Mouse (Mus musculus) lung, postnatal 36 days (tissue): ENCODE results near the gene Satb2.
"Not testable (repeated sequence)": the region's sequence is repeated elsewhere in the genome, so short reads cannot be mapped to it uniquely, and the experiment has no call there.

Experiments
- DNase-seq: peaks from one replicate; pipeline ENCODE4 v3.0.0; 2022; ENCODE audit warnings: mixed read lengths

Satb2 gene

DNA sequence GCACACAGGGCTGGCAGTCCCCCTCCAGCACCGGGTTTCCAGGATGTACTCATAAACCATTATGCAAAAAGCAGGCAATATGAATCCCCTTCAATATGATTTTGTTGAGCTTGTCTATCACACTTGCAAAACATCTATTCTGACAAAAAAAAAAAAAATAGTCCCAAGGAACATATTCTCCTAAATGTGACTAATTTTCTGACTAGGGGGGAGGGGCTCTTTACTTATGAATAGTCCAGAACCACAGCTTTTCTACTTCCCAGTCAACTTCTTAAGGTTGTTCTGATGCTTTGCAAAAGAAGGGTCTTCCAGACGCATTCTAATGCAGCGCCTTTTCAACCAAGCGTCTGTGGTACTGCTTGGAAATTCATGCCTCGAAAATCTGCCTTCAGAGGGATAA, 155.7 kb downstream of the Satb2 start:
- DNase-seq: no peak

DNA sequence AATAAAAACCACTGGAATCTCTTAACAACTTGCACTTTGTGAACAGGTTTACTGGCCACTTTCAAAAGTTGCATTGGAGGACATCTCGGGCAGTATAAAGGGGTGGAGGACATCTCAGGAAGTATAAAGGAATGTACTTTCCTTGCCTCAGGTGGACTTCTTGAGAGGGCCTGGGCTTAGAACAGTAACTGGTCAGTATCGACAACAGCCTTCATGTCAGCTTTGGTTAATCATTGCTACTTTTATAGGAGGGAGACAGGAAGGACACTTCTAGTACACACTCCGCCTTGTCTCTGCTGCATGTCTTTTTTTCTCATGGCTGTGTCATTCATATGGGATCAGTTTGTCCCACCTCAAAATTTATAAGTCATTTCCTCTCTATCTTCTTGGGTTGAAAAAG, 156.4 kb downstream of the Satb2 start:
- DNase-seq: no peak

DNA sequence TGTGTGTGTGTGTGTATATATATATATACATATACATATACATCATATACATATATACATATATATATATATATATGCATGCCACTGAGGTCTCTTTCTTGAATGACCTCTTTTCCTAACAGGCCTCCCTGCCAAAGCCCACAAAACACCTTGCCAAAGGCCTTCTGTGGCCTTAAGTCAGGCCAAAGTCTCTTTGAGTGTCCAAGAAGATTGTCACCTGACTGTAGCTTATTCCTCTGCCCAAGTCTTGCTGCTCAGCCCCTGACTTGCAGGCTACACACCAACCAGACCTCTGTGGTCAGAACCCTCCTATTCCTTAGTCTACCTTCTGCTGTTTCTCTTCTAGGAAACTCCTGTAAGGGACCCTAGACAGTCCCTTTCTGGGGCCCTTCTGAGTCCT, 164.9 kb downstream of the Satb2 start:
- no peak for DNase-seq

DNA sequence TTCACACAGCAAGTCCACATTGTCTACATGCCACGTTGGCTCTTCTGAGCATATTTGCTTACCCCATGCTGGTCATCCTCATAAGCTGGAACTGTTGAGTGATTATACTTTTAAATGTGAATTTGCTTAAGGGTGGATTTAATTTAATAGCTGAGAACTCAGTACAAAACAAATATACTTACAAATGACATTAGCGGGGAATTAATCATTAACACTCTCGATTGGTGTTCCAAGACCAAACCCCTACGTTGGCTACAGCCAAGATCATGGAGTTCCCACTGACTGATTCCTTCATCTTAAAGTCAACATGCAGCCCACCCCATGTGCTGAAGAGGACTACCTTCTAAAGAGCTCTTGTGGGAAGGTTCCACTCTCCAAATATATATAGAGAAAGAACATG, 165.5 kb downstream of the Satb2 start:
- no peak for DNase-seq

DNA sequence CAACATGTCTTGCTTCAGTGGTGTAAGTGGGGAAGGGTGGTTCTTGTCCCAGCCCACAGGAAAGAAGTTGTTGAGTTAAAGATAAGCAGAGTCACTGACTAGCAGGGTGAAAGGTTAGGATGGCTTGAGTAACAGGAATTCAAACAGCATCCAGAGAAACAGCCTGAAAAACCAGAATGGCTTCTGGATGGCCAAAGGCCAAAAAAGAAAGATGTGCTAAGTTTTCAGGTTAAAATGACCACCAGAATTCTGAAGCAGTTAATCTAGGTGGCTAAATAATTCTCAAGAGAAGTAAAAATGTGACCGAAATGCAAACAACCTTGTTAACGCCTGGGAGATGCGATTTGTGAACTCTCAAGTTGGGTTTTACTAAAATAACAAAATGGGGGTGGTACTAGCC, 167.0 kb downstream of the Satb2 start:
- DNase-seq: peak; percentile 9

DNA sequence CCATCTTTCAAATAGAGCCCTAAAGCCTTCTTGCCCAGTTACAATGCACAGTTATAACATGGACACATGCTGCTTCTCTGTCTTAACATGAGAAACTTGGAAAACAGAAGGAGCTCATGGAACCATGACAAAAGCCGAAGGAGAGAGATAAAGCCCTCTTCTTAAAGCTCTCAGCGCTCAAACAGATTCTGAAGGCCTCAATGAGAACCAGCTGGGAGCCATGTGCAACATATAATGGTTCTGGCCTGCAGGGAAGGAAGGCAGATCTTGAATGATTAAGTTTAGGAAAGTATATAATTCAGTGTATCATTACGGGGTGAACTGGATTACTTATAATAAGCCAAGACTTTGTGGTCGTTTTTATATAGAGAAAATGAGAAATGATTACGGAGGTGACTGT, 172.4 kb downstream of the Satb2 start:
- DNase-seq: no peak

DNA sequence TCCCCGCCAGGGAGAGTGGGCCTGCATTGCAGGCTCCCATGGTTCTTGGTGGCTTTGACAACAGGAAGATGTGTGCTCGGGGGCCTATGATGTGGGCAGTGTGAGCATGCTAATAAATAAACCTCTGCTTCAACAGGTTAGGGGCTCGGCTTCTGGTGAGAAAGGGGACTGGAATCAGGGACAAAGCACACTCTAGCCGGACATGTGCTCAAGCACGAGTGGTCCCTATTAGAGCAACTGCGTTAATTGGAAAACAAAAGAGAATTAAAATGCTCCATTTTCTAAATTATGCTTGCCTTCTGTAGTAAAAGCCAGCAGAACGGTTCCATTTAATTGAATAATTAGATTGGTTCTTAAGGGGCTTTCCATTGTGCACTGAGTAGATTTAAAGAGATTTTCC, 177.8 kb downstream of the Satb2 start:
- DNase-seq: no peak

DNA sequence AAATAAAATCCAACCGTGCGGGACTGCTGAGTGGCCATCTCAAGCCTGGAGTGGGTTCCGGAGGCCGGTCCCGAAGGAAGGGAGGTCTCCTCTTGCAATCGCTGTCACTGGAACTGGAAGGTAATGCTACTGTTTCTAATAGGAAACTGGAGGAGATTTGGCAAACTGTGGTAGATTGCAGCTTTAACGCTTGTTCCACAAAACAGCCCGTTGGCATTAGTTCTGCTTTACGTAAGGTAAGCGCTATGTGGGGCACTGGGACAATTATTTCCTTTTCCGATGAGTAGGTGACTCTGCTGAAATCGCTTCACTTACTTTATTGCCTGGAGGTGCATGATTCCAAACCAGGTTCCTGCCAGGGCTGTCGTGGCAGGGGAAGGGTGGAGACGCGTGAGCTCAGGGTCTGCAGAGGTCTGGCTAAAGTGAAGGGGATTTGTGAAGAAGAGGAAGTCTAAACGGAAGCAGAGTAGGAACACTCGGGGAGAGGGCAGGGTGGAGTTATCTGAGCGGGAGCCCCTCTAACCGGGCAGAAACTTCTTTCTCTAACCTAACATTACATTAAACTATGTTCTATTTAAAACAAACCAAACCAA, 183.3 kb downstream of the Satb2 start:
- DNase-seq: peak; percentile 16

DNA sequence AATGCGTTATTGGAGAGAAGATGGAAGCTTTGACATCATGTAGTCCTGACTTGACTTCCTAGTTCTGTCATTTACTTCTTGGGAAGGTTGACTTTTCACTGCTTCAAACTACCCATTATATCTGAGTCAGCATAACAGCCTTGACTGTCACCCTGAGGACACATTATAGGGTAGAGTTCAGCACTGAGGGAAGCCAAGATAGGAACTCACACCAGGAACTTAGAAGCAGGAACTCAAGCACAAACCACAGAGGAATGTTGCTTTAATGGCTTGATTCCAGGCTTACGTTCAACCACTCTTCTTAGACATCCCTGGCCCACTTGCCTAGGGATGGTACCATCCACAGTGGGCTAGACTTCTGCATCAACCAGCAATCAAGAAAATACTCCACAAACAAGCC, 188.8 kb downstream of the Satb2 start:
- DNase-seq: peak; percentile 10

DNA sequence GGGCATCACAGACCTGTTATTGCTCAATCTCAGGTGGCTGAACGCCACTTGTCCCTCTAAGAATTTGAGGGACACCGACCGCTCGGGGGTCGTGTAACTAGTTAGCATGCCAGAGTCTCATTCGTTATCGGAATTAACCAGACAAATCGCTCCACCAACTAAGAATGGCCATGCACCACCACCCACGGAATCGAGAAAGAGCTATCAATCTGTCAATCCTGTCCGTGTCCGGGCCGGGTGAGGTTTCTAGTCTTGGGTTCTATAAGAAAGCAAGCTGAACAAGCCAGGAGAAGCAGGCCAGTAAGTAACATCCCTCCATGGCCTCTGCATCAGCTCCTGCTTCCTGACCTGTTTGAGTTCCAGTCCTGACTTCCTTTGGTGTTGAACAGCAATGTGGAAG, 196.3 kb downstream of the Satb2 start:
- DNase-seq: not testable (repeated sequence)

DNA sequence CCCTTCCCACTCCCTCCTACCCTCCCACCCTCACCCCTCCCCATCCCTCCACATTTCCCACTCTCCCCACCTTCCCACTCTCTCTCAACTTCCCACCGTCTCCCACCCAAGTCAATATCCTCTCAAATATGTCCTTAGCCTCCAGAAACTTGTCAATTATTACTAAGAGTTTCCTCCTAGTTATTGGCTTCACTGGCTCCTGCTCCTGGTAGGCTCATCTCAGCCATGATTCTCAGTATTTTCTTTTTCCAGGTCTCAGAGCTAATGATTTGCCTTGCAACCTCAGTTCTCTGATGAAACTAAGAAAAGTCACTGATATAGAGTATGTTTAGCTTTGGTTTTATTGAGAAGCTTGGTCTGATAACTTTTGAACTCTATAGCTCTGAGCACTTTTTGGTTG, 214.2 kb downstream of the Satb2 start:
- no peak for DNase-seq

DNA sequence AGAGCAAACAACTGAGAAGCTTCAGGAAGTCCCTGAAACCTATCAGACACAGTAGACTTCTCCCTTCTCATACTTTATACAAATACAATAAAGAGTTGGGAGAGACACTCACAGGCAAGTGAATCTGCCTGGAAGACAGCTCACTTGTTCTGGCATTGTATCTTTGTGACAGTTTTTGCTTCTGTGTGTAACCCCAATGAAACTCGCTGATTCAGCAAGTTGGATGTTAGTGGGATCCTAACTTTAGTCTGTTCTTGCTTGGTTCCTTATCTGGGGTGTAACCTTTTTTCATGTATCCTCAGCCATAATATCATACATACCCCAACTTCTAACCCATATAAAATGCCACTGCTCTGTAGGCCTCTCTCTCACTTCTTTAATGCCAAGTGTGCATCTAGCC, 216.9 kb downstream of the Satb2 start:
- DNase-seq: no peak

DNA sequence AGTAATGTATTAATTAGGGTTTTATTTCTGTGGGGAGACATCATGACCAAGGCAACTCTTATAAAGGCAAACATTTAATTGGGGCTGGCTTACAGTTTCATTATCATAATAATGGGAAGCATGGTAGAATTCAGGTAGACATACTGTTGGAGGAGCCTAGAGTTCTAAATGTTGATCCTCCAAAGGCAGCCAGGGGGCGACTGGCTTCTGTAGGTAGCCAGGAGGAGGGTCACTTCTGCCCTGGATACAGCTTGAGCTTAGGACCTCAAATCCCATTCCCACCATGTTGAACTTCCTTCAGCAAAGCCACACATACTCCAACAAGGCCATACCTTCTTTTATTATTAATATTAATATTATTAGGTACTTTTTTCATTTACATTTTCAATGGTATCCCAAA, 225.2 kb downstream of the Satb2 start:
- DNase-seq: no peak

DNA sequence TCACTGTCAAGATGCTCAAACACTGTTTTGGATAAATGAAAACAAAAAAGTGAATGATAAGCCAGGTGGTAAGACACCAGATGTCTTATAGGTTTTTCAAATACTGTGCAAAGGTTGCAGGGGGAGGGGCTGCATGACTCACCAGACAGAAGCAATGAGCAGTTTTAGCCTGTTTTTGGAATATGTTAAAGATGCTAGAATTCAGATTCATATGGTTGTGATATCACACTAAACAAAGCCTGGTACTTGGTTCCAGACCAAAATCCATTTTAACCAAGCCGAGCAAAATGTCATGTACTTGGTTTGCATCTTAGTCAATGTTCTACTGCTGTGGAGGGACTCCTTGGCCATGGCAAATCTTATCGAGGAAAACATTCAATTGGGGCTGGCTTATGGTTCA, 227.8 kb downstream of the Satb2 start:
- DNase-seq: no peak

DNA sequence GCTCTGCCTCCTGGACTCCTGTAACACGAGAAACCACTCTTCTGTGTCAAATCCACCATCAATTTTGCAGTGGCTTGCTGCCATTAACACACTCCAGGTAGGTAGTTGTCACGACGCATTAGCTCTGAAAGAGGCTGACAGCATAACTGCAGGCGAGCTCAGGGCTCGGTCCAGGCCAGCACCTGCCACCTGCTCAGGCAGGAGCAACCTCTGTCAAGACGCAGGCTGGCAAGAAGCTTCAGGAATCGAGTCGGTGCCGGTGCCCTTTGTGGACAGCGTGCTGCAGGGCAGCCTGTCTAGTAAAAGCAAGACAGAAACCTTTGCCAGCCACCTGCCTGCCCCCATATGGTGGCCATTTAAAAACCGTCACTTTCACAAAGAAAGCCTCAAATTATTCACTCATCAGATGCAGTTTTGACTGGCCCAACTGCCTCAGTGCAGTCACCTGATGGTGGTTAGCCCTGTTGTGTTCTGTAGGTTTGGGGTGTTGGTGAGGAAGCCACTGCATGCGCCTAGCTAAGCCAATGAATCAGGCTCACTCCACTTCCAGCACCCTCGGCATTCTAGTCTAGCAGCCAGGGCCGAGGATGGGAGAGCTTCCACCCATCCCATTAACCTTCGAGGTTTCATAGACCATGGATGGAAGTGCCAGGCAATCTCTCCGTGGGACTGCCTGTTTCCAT, 228.7 kb downstream of the Satb2 start:
- no peak for DNase-seq

DNA sequence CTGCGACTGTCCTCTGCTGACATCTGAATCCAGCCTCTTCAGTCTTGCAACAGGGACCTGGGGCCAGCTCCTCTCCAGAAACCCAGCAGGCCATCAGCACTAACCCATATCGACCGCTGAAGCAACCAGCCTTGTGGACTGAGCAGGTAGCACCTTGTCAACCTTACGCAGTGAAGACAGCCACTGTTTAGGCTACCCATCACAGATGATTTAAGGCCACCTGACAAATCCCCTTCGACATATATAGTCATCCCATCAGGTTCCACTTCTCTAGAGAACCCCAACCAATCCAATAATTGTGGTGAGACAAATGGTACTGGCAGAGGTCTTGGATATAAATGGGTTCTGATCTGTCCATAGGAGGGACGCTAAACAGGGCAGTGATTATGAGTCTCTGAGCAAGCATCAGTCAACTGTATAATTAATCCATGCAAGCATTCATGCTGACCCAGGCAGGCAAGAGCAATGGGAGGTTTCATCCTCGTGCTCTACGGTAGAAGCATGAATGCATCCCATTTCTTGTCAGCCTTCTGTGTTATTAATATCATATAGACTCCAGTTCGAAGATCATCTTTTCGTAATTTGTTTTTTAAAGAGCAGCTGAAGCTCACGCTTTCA, 229.5 kb downstream of the Satb2 start:
- DNase-seq: no peak
